Mouse (Mus musculus) central nervous system, embryonic 11.5 days (tissue): ENCODE results near the gene Gm2564. TPM values are rescaled to one million over a fixed set of nuclear protein-coding genes. Genes with fewer than 3 reads are reported as not detected.

ENCODE experiments used
- polyA plus RNA-seq: library from polyadenylated mRNA; depleted of rRNA; stranded (reverse); fragments of >200 nt; gene quantifications from 2 replicates; pipeline ENCODE4 v1.2.3, GENCODE M21; 2012; rRNA removed

Gene Gm2564
- 0.10 TPM in 1 of 2 replicates, not detected in the other for polyA plus RNA-seq

DNA sequence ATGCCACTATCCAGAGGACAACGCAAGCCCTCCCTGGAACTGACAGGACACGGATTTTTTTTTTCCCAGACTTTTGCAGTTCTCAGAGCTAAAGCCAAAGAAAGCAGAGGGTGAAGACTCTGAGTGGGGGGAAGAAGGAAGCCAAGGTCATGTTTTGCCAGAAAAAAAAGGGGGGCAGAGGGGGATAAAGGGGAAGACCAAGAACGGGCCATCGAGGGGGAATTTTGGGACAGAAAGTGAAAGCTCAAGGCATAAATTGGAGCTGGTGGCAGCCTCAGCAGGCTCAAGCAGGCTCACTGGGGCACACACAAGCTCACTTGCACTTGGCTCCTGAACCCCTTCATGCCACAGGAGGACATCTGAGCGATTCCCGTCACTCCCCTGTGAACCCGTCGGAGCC is at the start of gene Gm2564:
TSS of gene Gm2564 (plus strand) at position 301 of the 400 bp plus-strand sequence.

DNA sequence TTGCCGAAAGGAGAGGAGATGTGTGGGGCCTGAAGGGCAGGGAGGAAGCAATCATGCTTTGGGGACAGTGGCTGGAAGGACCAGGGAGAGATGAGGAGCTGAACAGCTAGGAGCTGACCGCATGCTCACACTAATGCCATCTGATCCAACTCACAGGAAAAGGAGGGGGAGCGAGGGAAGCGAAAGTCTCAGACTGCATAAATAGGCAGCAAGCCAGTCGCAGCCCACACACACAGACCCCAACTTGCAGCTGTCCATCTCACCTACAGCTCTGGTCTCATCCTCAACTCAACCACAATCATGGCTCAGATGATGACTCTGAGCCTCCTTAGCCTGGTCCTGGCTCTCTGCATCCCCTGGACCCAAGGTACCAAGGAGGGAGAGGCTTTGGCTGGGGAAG is 17.6 kb upstream of the Gm2564 start, which contains the start of gene Gm10591:
TSS of gene Gm10591 (plus strand) at position 301 of the 400 bp plus-strand sequence.

DNA sequence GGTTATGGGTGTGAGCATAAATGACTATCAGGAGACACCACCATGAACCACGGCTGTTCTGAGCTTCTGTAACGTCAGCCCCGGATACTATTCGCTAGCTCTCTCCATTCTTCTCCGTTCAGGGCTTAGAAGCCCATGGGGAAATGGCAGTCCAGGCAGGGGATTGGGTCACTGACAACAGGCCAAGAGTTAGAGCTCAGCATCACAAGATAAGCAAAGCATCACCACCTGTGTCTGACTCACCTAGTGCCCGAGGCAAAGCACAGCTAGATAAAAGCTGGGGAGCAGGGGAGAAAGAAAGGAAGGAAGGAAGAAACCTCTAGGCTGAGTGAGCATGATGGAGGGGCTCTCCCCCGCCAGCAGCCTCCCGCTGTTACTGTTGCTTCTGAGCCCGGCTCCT is 25.4 kb downstream of the Gm2564 start, which contains the start of gene Ccl27b:
TSS of gene Ccl27b (plus strand) at position 301 of the 400 bp plus-strand sequence.

DNA sequence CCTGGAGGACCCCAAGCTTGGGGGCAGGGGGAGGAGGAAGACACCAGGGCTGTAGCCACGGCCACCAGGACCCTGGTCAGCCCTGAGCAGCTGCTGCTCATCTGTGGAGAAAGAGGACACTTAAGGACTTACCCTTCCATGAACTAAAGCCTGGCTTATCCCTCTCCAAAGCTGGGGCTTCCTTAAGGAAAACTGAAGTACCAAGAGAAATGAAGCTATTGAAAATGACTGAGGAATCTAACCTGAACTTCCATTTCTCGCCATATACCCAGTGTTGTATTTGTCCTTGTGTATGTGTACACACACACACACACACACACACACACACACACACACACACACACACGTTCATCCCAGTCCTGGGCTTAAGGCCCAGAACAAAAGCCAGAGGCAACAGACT is 32.3 kb downstream of the Gm2564 start, which contains the start of gene Il11ra2:
TSS of gene Il11ra2 (minus strand) at position 101 of the 400 bp plus-strand sequence.

Other genes starting within 250 kb of the Gm2564 start
- gene Gm21586, start 190.3 kb upstream of the Gm2564 start, polyA plus RNA-seq = not detected in 2 replicates
- gene Gm2163, start 163.0 kb upstream of the Gm2564 start, polyA plus RNA-seq = 0.07 and 0.27 TPM in 2 replicates
- 0.08 TPM in 1 of 2 replicates, not detected in the other for gene Fam205a2, start 101.5 kb upstream of the Gm2564 start, polyA plus RNA-seq
- not detected in 2 replicates for gene Gm10591, start 17.5 kb upstream of the Gm2564 start, polyA plus RNA-seq
- gene Ccl27b, start 25.5 kb downstream of the Gm2564 start, polyA plus RNA-seq = not detected in 2 replicates
- gene Il11ra2, start 32.2 kb downstream of the Gm2564 start, polyA plus RNA-seq = 0.05 TPM in 2 replicates
- 0.63 and 1.0 TPM in 2 replicates for gene 4930578G10Rik, start 105.8 kb downstream of the Gm2564 start, polyA plus RNA-seq
- gene Ccl19, start 126.9 kb downstream of the Gm2564 start, polyA plus RNA-seq = not detected in 2 replicates
- gene Ccl21a, start 144.3 kb downstream of the Gm2564 start, polyA plus RNA-seq = 2.7 TPM in 1 of 2 replicates, not detected in the other
- 0.02 and 0.06 TPM in 2 replicates for gene Fam205a1, start 224.2 kb downstream of the Gm2564 start, polyA plus RNA-seq
- gene Gm12394, start 227.1 kb downstream of the Gm2564 start, polyA plus RNA-seq = not detected in 2 replicates
- gene Fam205c, start 244.5 kb downstream of the Gm2564 start, polyA plus RNA-seq = not detected in 2 replicates